Mouse (Mus musculus) inflammation-experienced regulatory T-cells (primary cell): Measurements from ENCODE around the gene Hsd11b1. TPM values are rescaled to one million over a fixed set of nuclear protein-coding genes. Genes with fewer than 3 reads are reported as not detected.

Source experiments
- polyA plus RNA-seq, 2 experiments: library from polyadenylated mRNA; unstranded; fragments of 100-300 nt; shearing (Covaris generic); gene quantifications; one replicate each; pipeline ENCODE4 v1.2.1; 2017

Hsd11b1 gene
- polyA plus RNA-seq, result 100 to 1,000 TPM; 136 to 164 TPM

GRCm38 (mm10) chr1:193263955-193264598, at the start of gene Hsd11b1:
Hsd11b1 (minus strand) TSS chr1:193264075.

GRCm38 (mm10) chr1:193272916-193273601, 9.2 kb upstream of the Hsd11b1 start, which contains the start of gene G0s2:
G0s2 (minus strand) TSS chr1:193273217.

GRCm38 (mm10) chr1:193207503-193207902, 56.4 kb downstream of the Hsd11b1 start, which contains the start of gene Lamb3:
Lamb3 (plus strand) TSS chr1:193207699.

GRCm38 (mm10) chr1:193201383-193201778, 62.5 kb downstream of the Hsd11b1 start, which contains the start of gene Traf3ip3:
Traf3ip3 (minus strand) TSS chr1:193201703.

Other genes with a start within 250 kb of the Hsd11b1 start
- gene Syt14, start 228.3 kb downstream of the Hsd11b1 start, polyA plus RNA-seq, result under 1 TPM in 1 of 2 experiments, not detected in 1; 0.27 TPM
- 10 to 100 TPM in 1 of 2 experiments, 1 to 10 TPM in 1; 5.0 to 11.5 TPM for gene Diexf, start 133.8 kb downstream of the Hsd11b1 start, polyA plus RNA-seq
- 10 to 100 TPM in 1 of 2 experiments, 1 to 10 TPM in 1; 9.9 to 19.3 TPM for gene Irf6, start 111.0 kb downstream of the Hsd11b1 start, polyA plus RNA-seq
- 10 to 100 TPM in 1 of 2 experiments, 1 to 10 TPM in 1; 8.6 to 11.9 TPM for gene A130010J15Rik, start 96.0 kb downstream of the Hsd11b1 start, polyA plus RNA-seq
- 100 to 1,000 TPM; 520 to 589 TPM for gene Traf3ip3, start 62.4 kb downstream of the Hsd11b1 start, polyA plus RNA-seq
- 10 to 100 TPM; 16.3 to 21.2 TPM for gene Lamb3, start 56.4 kb downstream of the Hsd11b1 start, polyA plus RNA-seq
- 1 to 10 TPM; 3.7 to 8.0 TPM for gene G0s2, start 9.1 kb upstream of the Hsd11b1 start, polyA plus RNA-seq
- not detected for gene Camk1g, start 106.2 kb upstream of the Hsd11b1 start, polyA plus RNA-seq